Mouse (Mus musculus): ENCODE results near the gene Slc39a3.

DNA sequence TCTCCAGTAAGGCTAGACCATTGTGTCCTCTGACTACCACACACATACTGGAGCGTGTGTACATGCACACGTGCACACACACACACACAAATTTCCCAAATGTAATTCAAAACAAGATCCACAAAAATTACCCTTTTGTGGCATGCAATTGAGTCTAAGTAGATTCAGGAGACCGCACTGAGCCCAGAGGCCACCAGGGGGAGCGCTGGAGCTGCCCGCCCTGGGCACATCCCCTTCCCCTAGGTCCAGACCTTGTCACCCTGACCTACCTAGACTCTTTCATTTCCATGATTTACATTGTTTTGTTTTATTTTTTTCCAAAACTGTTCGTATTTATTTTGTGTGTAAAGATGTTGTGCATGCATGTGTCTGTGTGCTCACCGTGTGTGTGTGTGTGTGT lies 20.6 kb downstream of the Slc39a3 start:
- TF ChIP-seq GATA1 (IDR thresholded peaks at IDR 0.05; ENCODE audit: borderline replicate concordance, low read length) (no peak), CTCF (IDR thresholded peaks at IDR 0.05; ENCODE audit: low read depth, low read length) (peak; percentile 94)
